Mouse (Mus musculus) kidney, postnatal 10 days (tissue): ENCODE results near the gene Krt34.

ENCODE experiments used
- DNase-seq: peaks from one replicate; pipeline ENCODE4 v3.0.0; 2021; ENCODE audit warnings: mixed read lengths

Gene Krt34

DNA sequence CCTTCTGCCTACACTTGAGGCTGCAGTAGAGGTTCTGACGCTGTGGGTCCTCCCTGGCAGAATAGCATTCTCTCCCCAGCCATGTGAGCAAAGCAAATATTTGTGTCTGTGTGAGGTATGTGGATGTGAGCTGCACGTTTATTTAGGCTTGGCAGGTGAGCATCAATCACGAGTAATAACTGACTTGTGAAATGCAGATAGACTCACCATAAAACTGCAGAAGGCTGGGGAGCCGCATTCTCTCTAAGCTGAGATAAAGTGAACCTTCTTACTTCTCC lies 47.0 kb downstream of the Krt34 start:
- no peak for DNase-seq

DNA sequence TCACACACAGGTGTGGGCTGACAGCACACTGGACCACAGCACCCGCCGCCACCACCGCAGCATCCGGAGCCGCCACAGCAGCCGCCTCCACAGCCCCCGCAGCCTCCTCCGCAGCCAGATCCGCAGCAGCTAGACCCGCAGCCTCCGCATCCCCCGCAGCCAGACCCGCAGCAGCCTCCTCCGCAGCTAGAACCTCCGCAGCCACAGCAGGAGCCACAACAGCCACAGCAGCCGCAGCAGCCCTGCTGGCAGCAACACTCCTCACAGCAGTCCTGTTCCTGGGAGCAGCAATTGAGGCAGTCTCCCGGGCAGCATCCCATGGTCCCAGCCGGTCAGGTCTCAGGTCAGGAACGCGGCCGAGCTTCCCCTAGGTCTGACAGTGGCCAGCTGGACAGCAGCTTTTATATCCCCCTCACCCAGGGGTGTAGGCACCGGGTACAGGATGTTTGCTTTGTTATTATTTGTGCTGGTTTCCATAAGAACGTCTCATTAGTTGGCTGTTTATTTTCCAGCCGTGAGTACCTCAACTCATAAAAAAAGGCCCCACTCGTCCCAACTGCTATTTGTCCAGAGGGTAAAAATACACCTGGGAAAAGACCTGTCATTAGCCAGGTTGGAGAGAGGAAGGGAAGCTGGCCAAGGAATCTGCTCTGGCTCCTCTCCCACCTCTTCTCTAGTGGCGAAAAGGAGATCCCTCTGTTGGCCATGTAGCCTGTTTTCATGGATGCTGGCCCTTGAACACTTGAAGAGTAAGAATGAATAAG lies 47.6 kb downstream of the Krt34 start, which contains the start of gene Krtap17-1:
Gene Krtap17-1 (minus strand): TSS at position 375 of the 764 bp plus-strand sequence.
- no peak for DNase-seq

DNA sequence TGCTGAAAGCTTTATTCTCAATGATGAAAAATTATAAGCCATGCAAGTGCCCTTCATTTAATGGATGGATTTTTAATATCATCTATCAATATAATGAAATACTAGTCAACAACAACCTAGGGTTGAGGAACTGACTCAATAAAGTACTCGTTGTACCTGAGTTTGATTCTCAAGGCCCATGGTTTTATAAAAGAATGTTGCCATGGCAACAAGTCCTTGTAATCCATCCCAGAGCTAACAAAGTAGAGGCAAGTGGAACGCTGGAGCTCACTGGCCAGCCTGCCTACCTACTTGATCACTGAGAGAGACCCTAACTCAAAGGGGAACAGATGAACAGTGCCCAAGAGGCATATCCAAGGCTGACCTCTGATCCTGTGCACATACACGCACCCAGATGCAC lies 50.8 kb downstream of the Krt34 start:
- DNase-seq, result no peak

DNA sequence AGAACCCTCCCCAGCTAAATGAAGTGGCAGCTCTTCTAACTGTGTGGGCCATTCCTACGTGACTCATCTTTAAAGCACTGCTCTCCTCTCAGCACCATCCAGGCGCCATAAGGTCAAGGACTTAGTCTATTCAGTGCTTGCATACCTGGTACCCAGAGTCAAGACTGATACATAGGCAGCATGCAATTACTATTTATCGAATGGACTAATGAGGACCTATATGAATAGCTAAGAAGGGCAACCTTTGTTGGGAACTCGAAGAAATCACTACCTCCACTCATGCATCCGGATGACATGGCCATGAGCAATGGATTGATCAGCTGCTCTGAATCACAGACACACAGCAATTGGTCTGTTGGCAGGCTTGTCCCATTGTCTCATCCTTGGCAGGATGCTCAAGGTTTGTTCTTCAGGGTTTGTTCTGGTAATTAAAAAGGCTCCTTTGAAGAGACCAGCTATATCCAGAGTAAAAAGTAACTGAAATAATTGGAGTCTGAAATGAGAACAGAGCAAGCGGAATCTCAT lies 51.4 kb downstream of the Krt34 start:
- DNase-seq, result no peak

DNA sequence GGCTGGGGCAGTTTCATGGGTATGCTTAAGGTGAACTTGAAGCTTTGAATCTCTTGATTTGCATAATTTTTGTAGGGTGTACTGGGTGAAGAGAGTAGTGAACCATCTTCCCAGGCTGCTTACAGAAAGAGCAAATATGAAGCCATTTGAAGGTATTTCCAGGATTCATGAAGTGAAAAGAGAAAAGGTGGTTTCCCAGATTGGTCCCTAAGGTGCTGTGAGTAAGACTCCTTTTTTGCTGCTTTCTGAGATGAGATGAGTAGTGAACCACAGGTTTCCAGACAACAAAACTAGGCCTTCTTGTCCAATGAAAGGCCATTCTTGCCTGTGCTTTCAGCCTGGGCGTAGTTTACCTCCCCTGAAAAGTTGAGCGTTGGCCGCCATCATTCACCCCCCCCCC lies 52.8 kb downstream of the Krt34 start:
- no peak for DNase-seq
